Mouse (Mus musculus) midbrain, embryonic 11.5 days (tissue): ENCODE measurements around the gene Gm10521. TPM values are rescaled to one million over a fixed set of nuclear protein-coding genes. Genes with fewer than 3 reads are reported as not detected.
"Not testable (repeated sequence)": the region's sequence is repeated elsewhere in the genome, so short reads cannot be mapped to it uniquely, and the experiment has no call there.

ENCODE experiments used
- ATAC-seq: fragments of 200-750 bp; cut with Nextera tagmentation; 2 replicates; pipeline ENCODE4 v1.8.0; 2017; ENCODE audit warnings: moderate TSS enrichment, moderate library complexity; ENCODE audit not compliant: low FRiP score
- DNase-seq: peaks from one replicate; pipeline ENCODE4 v3.0.0; 2015; ENCODE audit warnings: low spot score; ENCODE audit errors: missing footprints
- H3K27ac ChIP-seq: fragments of 300-500 bp; sonication (generic); 2 replicates; pipeline ENCODE4 v1.5.1; 2014; ENCODE audit warnings: low read depth, low read length
- H3K27me3 ChIP-seq: fragments of 300-500 bp; sonication (generic); 2 replicates; pipeline ENCODE4 v1.6.1; 2014; ENCODE audit warnings: mild to moderate bottlenecking, low read length, moderate library complexity, mixed read lengths; ENCODE audit not compliant: control insufficient read depth, insufficient read depth
- H3K36me3 ChIP-seq: fragments of 300-500 bp; sonication (generic); 2 replicates; pipeline ENCODE4 v1.6.1; 2014; ENCODE audit warnings: mild to moderate bottlenecking, low read length, moderate library complexity, mixed read lengths; ENCODE audit not compliant: control insufficient read depth, insufficient read depth
- H3K4me1 ChIP-seq: fragments of 300-500 bp; sonication (generic); 2 replicates; pipeline ENCODE4 v1.6.1; 2014; ENCODE audit warnings: low read length; ENCODE audit not compliant: control insufficient read depth, insufficient read depth
- H3K4me2 ChIP-seq: fragments of 300-500 bp; sonication (generic); 2 replicates; pipeline ENCODE4 v1.6.1; 2014; ENCODE audit warnings: mild to moderate bottlenecking, moderate library complexity
- H3K4me3 ChIP-seq: fragments of 300-500 bp; sonication (generic); 2 replicates; pipeline ENCODE4 v1.5.1; 2014; ENCODE audit warnings: low read depth, low read length
- H3K9ac ChIP-seq: fragments of 300-500 bp; sonication (generic); 2 replicates; pipeline ENCODE4 v1.6.1; 2014; ENCODE audit warnings: low read length
- H3K9me3 ChIP-seq: fragments of 300-500 bp; sonication (generic); 2 replicates; pipeline ENCODE4 v1.6.1; 2016; ENCODE audit warnings: low read length; ENCODE audit not compliant: control insufficient read depth
- WGBS: fragments of 180-500 bp; shearing (Covaris S2); extraction: QIAGEN DNeasy Blood & Tissue Kit; methylation state at CpG from one replicate; pipeline ENCODE4 v1.1.7; 2014; 5-methylcytosine and 5-hydroxymethylcytosine counted together
- polyA plus RNA-seq: library from polyadenylated mRNA; unstranded; fragments of >200 nt; fragmentation: Nextera tagmentation; extraction: Ambion mirVana; gene quantifications from 2 replicates; pipeline ENCODE4 v1.2.1, GENCODE M21; 2014

Gene Gm10521
- not detected in 2 replicates for polyA plus RNA-seq

- ATAC-seq = not testable (repeated sequence)
- 69% methylated on average over 5 of the region's 5 CpGs for WGBS
Observed at GRCm38 (mm10) chr1:171895364-171895763, at the start of gene Gm10521. TSS of gene Gm10521 (plus strand) at chr1:171895664.

GRCm38 (mm10) chr1:171848201-171848600 lies 47.3 kb upstream of the Gm10521 start:
- no peak overlapping the region for H3K4me2 ChIP-seq
- no peaks in the 10 kb centered on the region for H3K36me3 ChIP-seq
- no peak overlapping the region for H3K4me3 ChIP-seq
- H3K27ac ChIP-seq = no peak overlapping the region
- ATAC-seq = no peak
- H3K9me3 ChIP-seq = no peaks in the 10 kb centered on the region
- H3K4me1 ChIP-seq = no peaks in the 10 kb centered on the region
- no peak overlapping the region for H3K9ac ChIP-seq
- DNase-seq = no peak
- H3K27me3 ChIP-seq = no peaks in the 10 kb centered on the region

More at GRCm38 (mm10) chr1:171895364-171895763, at the start of gene Gm10521:
- H3K27me3 ChIP-seq, H3K27ac ChIP-seq, H3K4me3 ChIP-seq, DNase-seq, H3K36me3 ChIP-seq, H3K4me2 ChIP-seq, H3K4me1 ChIP-seq, H3K9ac ChIP-seq, H3K9me3 ChIP-seq: not testable (repeated sequence)

GRCm38 (mm10) chr1:171848757-171849156 lies 46.7 kb upstream of the Gm10521 start:
- H3K27ac ChIP-seq = no peak overlapping the region
- H3K4me1 ChIP-seq = no peaks in the 10 kb centered on the region
- no peaks in the 10 kb centered on the region for H3K27me3 ChIP-seq
- H3K4me3 ChIP-seq = no peak overlapping the region
- no peak for ATAC-seq
- H3K9me3 ChIP-seq = no peaks in the 10 kb centered on the region
- whole genome bisulfite sequencing = 86% methylated on average over 4 of the region's 4 CpGs
- no peak for DNase-seq
- no peak overlapping the region for H3K9ac ChIP-seq
- H3K4me2 ChIP-seq = no peak overlapping the region
- no peaks in the 10 kb centered on the region for H3K36me3 ChIP-seq

GRCm38 (mm10) chr1:171849454-171849853 lies 46.0 kb upstream of the Gm10521 start:
- ATAC-seq (no peak), DNase-seq (no peak)
- no peak overlapping the region for H3K4me3 ChIP-seq
- no peaks in the 10 kb centered on the region for H3K36me3 ChIP-seq
- 92% methylated on average over 5 of the region's 5 CpGs for WGBS
- no peak overlapping the region for H3K9ac ChIP-seq
- H3K4me2 ChIP-seq = no peak overlapping the region
- H3K27ac ChIP-seq = no peak overlapping the region
- H3K4me1 ChIP-seq = no peaks in the 10 kb centered on the region
- H3K27me3 ChIP-seq = no peaks in the 10 kb centered on the region
- H3K9me3 ChIP-seq = no peaks in the 10 kb centered on the region

GRCm38 (mm10) chr1:171865467-171865866 lies 30.0 kb upstream of the Gm10521 start:
- Histone ChIP-seq H3K4me2 (no peak overlapping the region), H3K9ac (no peak overlapping the region), H3K4me3 (no peak overlapping the region), H3K27ac (no peak overlapping the region), H3K27me3 (no peaks in the 10 kb centered on the region), H3K4me1 (no peaks in the 10 kb centered on the region), H3K36me3 (no peaks in the 10 kb centered on the region), H3K9me3 (no peaks in the 10 kb centered on the region)
- WGBS = 93% methylated on average over 4 of the region's 4 CpGs
- no peak for ATAC-seq
- DNase-seq = no peak

GRCm38 (mm10) chr1:171886989-171887388 lies 8.5 kb upstream of the Gm10521 start:
- DNase-seq (no peak), ATAC-seq (no peak)
- Histone ChIP-seq H3K27me3 (no peaks in the 10 kb centered on the region), H3K36me3 (no peaks in the 10 kb centered on the region), H3K4me1 (no peaks in the 10 kb centered on the region), H3K9me3 (no peaks in the 10 kb centered on the region), H3K9ac (no peak overlapping the region), H3K27ac (no peak overlapping the region), H3K4me3 (no peak overlapping the region), H3K4me2 (no peak overlapping the region)
- 84% methylated on average over 1 of the region's 1 CpGs for WGBS

- Histone ChIP-seq H3K4me2 (no peak overlapping the region), H3K9ac (no peak overlapping the region), H3K4me1 (no peaks in the 10 kb centered on the region), H3K36me3 (no peaks in the 10 kb centered on the region), H3K27ac (no peak overlapping the region), H3K4me3 (no peak overlapping the region), H3K27me3 (no peaks in the 10 kb centered on the region), H3K9me3 (no peaks in the 10 kb centered on the region)
- ATAC-seq (no peak), DNase-seq (no peak)
- 65% methylated on average over 1 of the region's 1 CpGs for WGBS
Observed at GRCm38 (mm10) chr1:171904011-171904410, 8.5 kb downstream of the Gm10521 start.

- Histone ChIP-seq H3K27ac (no peak overlapping the region), H3K4me2 (no peak overlapping the region), H3K9ac (no peak overlapping the region), H3K36me3 (no peaks in the 10 kb centered on the region), H3K4me3 (no peak overlapping the region), H3K9me3 (0 out of 2 replicates have a peak, but pooled peaks cover 2% of the 10 kb centered on the region), H3K27me3 (no peaks in the 10 kb centered on the region), H3K4me1 (no peaks in the 10 kb centered on the region)
- WGBS = 78% methylated on average over 13 of the region's 13 CpGs
- ATAC-seq = no peak
- no peak for DNase-seq
Observed at GRCm38 (mm10) chr1:171915638-171916458, 20.4 kb downstream of the Gm10521 start.

- no peaks in the 10 kb centered on the region for H3K27me3 ChIP-seq
- H3K4me1 ChIP-seq = no peaks in the 10 kb centered on the region
- no peak within 1 kb of the TSS for H3K4me3 ChIP-seq
- no peak within 1 kb of the TSS for H3K4me2 ChIP-seq
- DNase-seq (no peak), ATAC-seq (no peak)
- H3K9ac ChIP-seq = no peak within 1 kb of the TSS
- no peak within 1 kb of the TSS for H3K27ac ChIP-seq
- no peaks in the 10 kb centered on the region for H3K36me3 ChIP-seq
- 0 out of 2 replicates have a peak, but pooled peaks cover 2% of the 10 kb centered on the region for H3K9me3 ChIP-seq
- 90% methylated on average over 14 of the region's 14 CpGs for WGBS
Observed at GRCm38 (mm10) chr1:171917305-171918039, 22.0 kb downstream of the Gm10521 start, which contains the start of gene Slamf6. TSS of gene Slamf6 (plus strand) at chr1:171917515.
